Mouse (Mus musculus): ENCODE data around the gene Olfr860.
"Not testable (repeated sequence)": the region's sequence is repeated elsewhere in the genome, so short reads cannot be mapped to it uniquely, and the experiment has no call there.

Gene Olfr860

DNA sequence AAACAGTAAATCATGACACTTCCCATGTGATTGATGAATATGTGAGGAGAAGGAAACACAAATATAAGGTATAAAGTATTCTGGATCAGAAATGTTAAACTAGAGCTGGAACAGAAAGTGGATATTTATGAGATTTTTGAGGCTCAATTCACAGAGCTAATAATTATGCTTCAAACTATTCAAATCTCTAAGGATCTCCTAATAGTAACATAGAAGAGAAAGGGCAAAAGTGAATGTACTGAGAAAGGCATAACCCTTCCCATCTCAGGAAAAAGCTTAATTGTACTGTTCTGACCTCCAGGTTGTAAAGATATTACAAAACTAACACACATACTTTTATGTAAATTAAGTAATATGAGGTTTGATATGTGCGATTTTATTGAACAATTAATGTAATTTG lies at the start of gene Olfr860:
Gene Olfr860 (minus strand): TSS at position 101 of the 400 bp plus-strand sequence.
- Histone ChIP-seq H3K36me3 (ENCODE audit: control insufficient read depth, insufficient read depth, low read length, poor library complexity, severe bottlenecking) (no peaks in the 10 kb centered on the region), H3K27me3 (ENCODE audit: control insufficient read depth, insufficient read depth, low read length, poor library complexity, severe bottlenecking) (no peaks in the 10 kb centered on the region)
- no peak for DNase-seq (ENCODE audit: low read depth, low spot score)

DNA sequence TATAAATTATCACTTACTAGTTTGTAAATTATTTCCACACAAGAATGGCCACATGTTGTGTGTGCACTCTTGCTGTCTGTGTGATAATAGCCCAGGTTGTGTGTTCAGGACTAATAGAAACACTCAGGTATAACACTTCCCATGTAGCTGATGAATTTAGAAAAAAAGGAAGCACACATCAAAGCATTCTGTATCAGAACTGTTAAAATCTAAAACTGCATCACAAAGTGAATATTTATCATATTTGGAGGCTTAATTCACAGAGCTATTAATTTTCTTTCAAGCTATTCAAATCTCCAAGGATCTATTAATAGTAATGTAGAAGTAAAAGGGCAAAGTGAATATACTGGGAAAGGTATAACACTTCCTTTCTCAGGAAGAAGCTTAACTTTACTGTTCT lies 38.4 kb upstream of the Olfr860 start, which contains the start of gene Olfr862:
Gene Olfr862 (minus strand): TSS at position 101 of the 400 bp plus-strand sequence.
- Histone ChIP-seq H3K36me3 (ENCODE audit: control insufficient read depth, insufficient read depth, low read length, poor library complexity, severe bottlenecking) (no peaks in the 10 kb centered on the region), H3K27me3 (ENCODE audit: control insufficient read depth, insufficient read depth, low read length, poor library complexity, severe bottlenecking) (no peaks in the 10 kb centered on the region)
- no peak for DNase-seq (ENCODE audit: low read depth, low spot score)

- H3K27me3 ChIP-seq (ENCODE audit: control insufficient read depth, insufficient read depth, low read length, poor library complexity, severe bottlenecking); H3K36me3 ChIP-seq (ENCODE audit: control insufficient read depth, insufficient read depth, low read length, poor library complexity, severe bottlenecking); DNase-seq (ENCODE audit: low read depth, low spot score): not testable (repeated sequence)
These were observed 44.9 kb downstream of the Olfr860 start, which contains the start of gene Olfr859 for GRCm38 (mm10) chr9:19804606-19805005. TSS of gene Olfr859 (plus strand) at chr9:19804906.

DNA sequence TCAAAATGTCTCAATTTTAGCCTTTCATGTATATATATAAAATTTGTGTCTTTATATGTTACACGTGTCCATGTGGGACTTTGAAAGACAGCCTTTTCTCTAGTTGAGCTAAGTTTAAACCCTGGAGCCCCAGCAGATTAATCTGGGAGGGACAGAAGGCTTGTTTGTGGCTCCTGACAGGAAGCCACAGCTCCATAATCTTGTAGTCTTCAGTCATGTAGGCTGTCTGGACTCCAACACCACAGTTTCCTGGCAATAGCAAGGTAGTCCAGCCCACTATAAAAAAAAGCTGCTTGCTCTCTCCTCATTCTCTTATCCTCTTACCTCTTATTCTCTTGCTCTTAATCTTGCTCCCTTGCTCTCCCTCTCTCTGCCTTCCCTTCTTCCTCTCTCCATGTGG lies 46.5 kb downstream of the Olfr860 start:
- no peak for DNase-seq (ENCODE audit: low read depth, low spot score)
- H3K27me3 ChIP-seq (ENCODE audit: control insufficient read depth, insufficient read depth, low read length, poor library complexity, severe bottlenecking) = no peaks in the 10 kb centered on the region
- no peaks in the 10 kb centered on the region for H3K36me3 ChIP-seq (ENCODE audit: control insufficient read depth, insufficient read depth, low read length, poor library complexity, severe bottlenecking)
